Mouse (Mus musculus): ENCODE results near the gene Efna3. TPM values are rescaled to one million over a fixed set of nuclear protein-coding genes. Genes with fewer than 3 reads are reported as not detected.

Efna3 gene
- polyA plus RNA-seq, 1 experiment = not detected

DNA sequence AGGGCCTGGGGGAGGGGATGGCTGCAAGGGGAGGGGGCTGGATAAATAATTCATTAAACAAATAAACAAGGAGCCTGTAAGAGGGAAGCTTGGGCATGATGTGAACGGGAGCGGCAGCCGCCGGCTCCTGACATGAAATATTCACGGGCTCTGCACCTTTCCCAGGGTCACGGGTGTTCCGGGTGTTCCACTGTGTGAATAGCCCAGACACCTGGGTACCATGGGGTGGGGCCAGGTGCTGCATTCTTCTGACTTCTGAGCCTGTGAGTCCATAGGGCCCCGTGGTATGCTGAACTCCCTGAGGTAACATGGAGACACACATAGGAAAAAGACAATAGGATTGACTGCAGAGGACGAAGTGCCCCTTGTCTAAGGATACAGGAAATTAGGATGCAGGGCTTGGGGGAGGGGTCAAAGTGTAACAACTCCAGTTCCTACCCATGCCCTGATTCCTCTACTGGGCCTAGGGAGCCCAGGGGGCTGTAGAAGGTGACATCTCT is 4.7 kb upstream of the Efna3 start:
- TF ChIP-seq GATA1 (IDR thresholded peaks at IDR 0.05; ENCODE audit: low read length) = no peak

DNA sequence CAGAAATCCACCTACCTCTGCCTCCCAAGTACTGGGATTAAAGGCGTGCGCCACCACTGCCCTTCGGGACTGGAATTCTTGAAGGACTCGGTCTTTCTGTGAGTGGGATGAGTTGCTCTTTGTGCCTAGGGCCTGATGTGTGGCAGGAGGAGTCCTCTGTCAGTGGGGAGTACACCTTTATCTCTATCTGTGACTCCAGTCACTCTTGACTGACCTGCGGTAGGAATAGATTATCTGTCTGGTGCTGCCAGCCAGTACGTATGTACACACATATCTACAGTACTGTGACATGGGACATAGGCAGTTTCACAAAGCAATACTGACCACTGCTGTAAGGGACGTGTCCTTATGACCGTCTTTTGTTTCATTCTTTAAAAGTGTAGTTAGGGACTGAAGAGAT is 3.1 kb upstream of the Efna3 start:
- TF ChIP-seq GATA1 (IDR thresholded peaks at IDR 0.05; ENCODE audit: low read length) = no peak

DNA sequence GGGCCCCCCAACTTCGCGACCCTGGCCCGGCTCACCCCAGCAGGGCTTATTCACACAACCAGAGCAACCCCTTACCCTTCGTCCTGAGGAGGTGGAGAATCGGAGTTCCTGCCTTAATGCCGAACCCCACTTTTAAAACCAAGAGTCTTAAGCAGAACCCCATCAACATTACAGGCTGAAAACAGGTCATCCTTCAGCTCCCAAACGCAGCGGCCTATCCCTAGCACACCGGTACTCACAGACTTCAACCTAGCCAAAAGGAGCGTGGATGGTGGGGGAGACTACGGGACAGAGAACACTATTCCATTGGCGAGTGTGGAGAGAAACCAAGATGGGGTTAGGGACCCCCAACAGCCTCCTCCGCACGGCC is 649 bp downstream of the Efna3 start:
- no peak for TF ChIP-seq GATA1 (IDR thresholded peaks at IDR 0.05; ENCODE audit: low read length)

DNA sequence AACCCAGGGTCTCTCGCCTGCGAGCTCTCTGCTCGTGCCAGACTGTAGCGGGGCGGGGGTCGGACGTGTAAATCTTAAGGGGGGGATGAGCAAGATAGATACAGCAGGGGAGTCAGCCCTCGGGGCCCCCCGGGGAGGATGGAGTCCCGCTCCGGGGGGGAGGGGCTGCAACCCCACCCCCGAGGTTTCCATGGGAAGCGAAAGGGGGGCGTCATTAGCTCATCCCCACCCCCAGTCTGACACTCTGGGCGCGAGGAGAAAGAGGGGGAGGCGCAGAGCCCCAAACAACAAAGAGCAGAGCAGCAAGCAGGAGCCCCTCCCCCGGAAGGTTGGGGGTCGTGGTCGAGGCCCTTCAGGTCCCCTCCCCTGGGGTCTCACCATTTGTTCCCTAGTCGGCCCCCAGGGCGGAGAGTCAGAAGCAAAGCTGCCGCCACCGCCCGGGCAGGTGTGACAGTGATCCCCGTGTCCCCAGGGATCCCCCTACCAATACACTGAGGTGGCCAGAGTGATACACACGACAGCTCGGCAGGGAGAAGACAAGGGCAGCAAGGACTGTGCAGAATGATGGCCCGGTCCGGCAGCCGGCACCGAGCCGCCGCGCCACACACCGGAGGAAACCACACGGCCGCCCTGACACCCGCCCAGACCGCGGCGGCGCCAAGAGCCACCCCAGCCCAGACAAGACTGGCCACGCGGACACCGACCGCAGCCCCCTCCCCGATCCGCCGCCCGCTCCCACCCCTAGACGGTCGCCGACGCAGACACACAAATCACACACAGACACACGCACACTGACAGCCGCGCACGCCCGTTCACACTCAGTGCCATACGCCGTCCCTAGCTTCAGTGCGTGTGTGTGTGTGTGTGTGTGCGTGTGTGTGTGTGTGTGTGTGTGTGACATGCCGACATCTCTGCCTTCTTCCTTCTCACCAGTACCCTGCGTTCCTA is 1.3 kb downstream of the Efna3 start:
- no peak for TF ChIP-seq GATA1 (IDR thresholded peaks at IDR 0.05; ENCODE audit: low read length)

DNA sequence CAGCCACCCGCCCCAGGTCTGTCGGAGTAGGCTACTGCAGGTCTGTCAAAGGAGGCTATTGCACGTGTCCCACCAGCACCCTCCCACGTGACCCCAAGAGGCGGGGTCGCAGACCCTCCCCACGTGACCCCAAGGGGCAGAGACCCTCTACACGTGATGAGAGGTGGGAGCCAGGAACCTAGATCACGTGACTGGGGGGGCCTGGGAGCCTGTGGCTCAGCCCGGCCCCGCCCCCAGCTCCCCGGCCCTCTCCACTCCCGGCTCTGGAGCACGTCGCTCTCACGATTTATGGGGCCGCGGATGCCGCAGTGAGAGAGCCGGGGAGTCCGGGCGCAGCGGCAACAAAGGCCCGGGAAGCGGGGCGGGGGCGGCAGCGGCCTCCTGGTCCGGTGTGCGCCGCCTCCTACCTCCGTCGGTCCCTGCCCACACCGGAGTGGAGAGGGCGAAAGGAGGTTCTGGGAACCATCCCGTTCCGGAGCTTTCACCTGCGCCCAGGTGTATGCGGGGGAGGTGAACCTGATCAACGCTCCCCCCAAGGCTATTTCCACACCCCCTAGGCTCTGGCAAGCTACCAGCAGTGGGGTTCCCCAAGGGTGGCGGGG is 2.1 kb downstream of the Efna3 start:
- TF ChIP-seq GATA1 (IDR thresholded peaks at IDR 0.05; ENCODE audit: low read length) = no peak

DNA sequence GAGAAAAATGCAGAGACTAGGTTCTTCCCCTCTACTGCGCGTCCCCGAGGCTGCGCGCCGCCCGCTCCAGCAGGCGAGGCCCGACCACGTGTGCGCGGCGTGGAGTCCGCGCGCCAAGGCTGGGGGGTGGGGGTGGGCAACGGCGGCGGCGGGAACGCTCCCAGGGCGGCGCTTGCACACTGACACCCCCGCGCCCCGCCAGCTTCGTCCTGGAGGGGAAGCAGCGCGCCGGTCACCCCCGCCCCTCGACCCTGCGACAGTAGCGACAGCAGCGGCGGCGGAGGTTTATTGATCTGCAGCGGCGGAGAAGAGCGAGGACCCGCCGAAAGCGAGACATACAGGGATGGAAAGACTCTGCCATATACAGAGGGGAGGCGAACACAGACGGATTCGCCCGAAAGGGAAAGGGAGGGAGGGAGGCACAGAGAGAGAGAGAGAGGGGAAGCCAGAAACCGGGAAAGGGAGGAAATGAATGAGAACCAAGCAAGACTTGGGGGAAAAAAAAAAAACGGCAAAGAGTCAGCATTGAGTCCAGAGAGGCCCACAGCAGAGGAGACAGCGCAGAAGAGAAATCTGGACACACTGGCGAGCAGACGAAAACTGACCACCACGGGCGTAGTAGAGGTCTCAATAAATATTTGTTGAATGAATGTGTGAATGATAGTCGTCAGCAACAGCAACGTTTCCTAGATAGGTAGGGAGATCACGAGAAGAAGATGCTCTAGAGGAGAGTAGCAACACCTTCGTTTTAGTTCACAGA is 3.0 kb downstream of the Efna3 start:
- no peak for TF ChIP-seq GATA1 (IDR thresholded peaks at IDR 0.05; ENCODE audit: low read length)

DNA sequence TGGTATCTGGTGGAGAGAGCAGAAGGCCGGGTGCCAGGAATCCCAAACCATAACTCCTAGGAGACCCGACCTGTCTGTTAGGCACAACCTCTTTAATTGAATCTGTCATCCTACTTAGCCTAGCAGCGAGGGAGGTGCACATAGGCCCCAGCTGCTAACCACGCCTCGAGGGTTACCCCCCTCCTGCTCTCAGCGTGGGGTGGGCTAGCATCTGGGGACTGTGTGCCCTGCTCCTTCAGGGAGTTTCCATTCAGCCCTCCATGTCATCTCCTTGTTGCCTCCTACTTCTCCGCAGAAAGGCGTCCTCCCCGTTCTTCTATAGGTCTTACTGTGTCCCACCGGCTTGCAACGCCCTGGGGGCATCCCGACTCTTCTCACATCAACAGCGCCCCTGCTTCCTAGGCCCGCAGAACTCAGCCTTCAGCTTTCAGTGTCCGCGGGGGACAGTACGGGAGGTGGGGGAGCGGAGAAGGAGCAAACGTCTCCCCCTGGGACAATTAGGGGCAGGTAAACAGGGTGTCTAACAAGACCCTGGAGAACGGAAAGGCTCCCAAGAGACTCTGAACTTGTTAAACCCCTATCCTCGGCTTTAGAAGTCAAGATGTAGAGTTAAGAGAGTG is 3.7 kb downstream of the Efna3 start:
- no peak for TF ChIP-seq GATA1 (IDR thresholded peaks at IDR 0.05; ENCODE audit: low read length)

DNA sequence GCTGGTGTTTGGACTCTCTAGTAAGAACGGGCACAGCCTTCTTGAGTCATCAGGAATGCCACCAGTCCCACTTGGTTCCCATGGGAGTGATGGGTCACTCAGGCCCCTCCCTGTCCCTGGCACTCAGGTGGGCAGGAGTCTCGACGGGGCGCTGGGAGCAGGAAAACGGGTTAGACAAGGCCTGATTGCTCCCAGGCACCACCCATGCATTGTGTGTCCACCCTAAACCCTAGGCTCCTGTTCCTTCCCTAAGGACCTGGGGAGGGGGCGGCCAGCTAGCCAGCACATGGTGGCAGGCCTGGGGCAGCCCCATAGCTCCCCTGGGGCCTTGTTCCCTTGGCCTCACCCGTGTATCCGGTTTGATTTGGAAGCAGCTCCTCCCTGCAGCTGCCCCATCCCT is 4.4 kb downstream of the Efna3 start:
- TF ChIP-seq GATA1 (IDR thresholded peaks at IDR 0.05; ENCODE audit: low read length) = no peak

DNA sequence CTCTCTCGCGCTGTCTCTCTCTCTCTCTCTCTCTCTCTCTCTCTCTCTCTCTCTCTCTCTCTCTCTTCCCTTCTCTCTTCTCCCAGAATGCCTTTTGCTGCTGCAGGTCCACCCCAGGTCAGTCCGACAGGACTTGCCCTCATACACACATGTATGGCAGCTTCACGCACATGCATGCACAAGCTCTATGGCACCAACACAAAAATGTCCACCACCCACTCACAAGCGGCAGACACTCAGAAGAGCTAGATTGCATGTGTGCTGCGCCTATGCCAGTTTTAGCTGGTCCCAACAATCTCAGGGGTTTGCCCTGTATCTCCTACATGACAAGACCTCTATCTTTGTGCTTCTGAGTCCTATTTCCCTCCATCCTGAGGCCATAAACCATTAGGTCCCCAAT is 5.5 kb downstream of the Efna3 start:
- TF ChIP-seq GATA1 (IDR thresholded peaks at IDR 0.05; ENCODE audit: low read length) = no peak

DNA sequence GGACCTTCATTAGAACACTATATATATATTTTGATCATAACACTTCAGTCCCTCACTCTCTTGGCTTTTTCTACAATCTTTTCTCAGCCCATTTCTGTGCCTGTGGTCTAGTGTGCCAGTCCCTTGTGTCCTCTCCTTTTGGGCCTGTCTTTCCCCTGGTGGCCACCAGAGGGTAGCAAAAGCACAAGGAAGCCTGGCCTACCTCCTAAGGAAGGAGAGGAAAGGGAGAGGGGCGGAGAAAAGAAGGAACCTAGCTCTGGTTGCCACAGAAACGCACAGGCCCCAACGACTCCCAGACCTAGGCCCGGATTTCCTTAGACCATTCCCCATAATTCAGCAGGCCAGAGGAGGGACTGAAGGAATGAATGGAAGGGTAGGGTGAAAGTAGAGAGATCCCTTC is 5.9 kb downstream of the Efna3 start:
- no peak for TF ChIP-seq GATA1 (IDR thresholded peaks at IDR 0.05; ENCODE audit: low read length)

DNA sequence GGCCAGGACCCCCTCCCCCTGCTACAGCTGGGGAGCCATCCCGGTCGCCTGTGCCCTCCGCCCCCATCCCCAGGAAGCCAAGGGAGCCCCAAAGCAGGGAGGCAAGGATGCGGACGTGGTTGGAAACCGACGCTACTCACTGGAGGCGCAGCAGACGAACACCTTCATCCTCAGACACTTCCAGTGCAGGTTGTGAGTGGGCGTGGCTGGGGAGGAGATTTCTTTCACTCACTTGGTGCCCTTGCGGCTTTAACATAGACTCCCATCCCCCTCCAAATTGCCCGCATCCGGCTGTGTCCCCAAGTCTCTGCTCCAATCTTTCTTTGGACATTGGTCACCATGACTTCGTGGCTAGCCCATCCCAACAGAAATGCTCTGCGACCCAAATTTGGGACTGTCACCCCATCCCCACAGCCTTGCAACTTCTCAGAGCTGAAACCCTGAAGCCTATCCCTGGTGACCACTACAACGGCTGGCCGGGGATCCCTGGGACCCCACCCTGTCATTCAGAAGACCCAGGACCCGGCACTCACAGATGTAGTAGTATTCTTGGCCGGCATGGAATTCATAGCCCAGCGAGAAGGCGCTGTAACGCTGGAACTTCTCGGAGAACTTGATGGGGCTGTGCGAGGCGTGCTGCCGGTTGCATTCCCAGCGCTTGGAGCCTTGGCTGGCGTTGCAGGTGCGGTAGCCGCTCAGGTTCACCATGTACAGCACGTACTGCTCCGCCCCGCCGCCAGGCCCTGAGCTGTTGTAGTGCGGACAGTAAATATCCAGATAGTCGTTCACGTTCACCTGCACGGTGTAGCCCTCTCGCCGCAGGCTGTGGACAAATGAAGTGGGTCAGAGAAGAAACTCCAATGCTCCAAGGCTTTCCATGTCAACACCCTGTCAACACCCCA is 6.6 kb downstream of the Efna3 start:
- no peak for TF ChIP-seq GATA1 (IDR thresholded peaks at IDR 0.05; ENCODE audit: low read length)

DNA sequence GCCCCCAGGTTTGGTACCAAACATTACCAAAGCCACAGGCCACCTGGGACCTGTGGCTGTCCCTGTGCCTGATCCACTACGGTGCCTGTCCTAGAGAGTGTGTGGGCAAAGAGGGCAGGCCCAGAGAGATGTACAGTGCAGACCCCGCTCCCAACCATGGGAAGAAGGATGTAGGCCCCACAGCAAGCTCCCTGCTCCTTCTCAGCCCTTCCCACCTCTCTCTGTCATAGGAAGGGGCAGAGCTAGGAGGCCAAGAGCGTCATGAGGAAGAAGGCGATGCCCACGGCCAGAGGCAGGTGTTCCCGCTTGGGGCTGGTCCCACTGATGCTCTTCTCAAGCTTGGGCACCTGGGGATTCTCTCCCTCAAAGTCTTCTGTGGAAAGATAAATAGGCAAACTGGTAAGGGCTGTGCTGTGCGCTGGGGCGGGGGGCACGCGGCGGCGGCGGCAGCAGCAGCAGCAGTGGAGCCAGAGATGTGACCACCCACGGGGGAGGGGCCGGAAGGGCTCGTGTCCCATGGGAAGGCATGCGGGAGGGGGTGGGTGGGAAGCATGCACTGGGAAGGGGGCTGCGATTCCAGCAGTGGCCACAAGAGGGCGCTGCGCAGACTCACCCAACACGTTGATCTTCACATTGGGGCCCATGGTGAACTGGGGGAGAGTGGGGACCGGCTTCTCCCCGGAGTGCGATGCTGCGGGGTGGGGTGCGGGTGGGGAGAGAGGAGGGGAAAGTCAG is 7.4 kb downstream of the Efna3 start:
- no peak for TF ChIP-seq GATA1 (IDR thresholded peaks at IDR 0.05; ENCODE audit: low read length)

DNA sequence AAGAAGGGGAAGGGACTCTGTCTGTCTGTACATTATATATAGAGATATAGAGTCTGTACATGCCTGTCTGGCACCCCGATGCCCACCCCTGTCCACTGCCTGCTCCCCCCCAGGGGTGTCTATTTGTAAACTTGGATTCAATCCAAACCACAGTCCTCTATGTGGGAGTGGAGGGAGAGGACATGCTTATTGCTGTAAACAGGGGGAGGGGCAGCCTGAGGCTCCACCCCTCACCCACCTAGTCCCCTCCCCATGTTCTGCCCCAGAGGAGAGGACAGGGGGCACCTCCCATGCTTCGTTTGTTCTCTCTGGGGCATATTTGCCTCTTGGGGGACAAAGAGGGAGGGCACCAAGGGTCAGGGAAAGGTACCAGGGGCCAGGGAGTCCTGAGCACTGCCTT is 8.0 kb downstream of the Efna3 start:
- no peak for TF ChIP-seq GATA1 (IDR thresholded peaks at IDR 0.05; ENCODE audit: low read length)

DNA sequence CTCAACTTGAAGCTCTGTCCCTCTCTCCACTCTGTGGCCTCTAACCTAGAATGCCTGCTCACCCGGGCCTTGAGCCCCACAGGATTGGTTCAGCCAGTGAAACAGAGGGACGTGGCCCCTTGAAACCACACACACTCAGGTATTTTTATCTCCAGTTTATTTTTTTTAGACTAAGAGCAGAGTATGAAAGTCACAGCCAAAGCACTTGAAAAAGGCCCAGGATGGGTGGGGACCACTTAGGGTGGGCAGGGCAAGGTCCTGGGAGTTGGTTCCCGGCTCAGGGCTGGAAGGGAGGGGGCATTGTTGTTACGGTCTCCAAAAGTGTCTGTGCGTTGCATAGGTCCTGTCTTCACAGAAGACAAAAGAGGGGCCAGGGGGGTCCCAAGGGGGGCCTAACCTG is 8.4 kb downstream of the Efna3 start:
- no peak for TF ChIP-seq GATA1 (IDR thresholded peaks at IDR 0.05; ENCODE audit: low read length)
